Mouse (Mus musculus) MEL (cell line): ENCODE results near the gene Clec4f. TPM values are rescaled to one million over a fixed set of nuclear protein-coding genes. Genes with fewer than 3 reads are reported as not detected.

Experiments
- DNase-seq: peaks from one replicate; pipeline ENCODE4 v3.0.0; 2011; ENCODE audit warnings: low read depth, low spot score
- H3K27ac ChIP-seq: 2 replicates; pipeline ENCODE4 v1.5.1; 2012; ENCODE audit warnings: low read depth, mild to moderate bottlenecking, control low read depth, low read length, moderate library complexity; ENCODE audit not compliant: control insufficient read depth
- H3K27me3 ChIP-seq, 2 experiments: fragments of 150-350 bp in 1 of 2; sonication (generic) in 1 of 2; 2 replicates each; pipeline ENCODE4 v1.6.1; 2012; ENCODE audit warnings: low read length in 2 of 2, mild to moderate bottlenecking in 2 of 2, improper control_type of control experiment in 1 of 2, moderate library complexity in 1 of 2; ENCODE audit not compliant: insufficient read depth in 2 of 2, control insufficient read depth in 1 of 2
- H3K36me3 ChIP-seq, 2 experiments: 2 replicates each; pipeline ENCODE4 v1.6.1; 2012 to 2014; ENCODE audit warnings: low read length in 2 of 2, improper control_type of control experiment in 1 of 2, inconsistent platforms in 1 of 2, mild to moderate bottlenecking in 1 of 2; ENCODE audit not compliant: insufficient read depth in 2 of 2, control insufficient read depth in 1 of 2
- H3K4me1 ChIP-seq, 2 experiments: fragments of 150-350 bp in 1 of 2; sonication (generic) in 1 of 2; 2 replicates each; pipeline ENCODE4 v1.6.1; 2012; ENCODE audit warnings: low read length in 2 of 2, improper control_type of control experiment in 1 of 2, mild to moderate bottlenecking in 1 of 2; ENCODE audit not compliant: insufficient read depth in 2 of 2, control insufficient read depth in 1 of 2
- H3K4me3 ChIP-seq, 2 experiments: fragments of 150-350 bp in 1 of 2; sonication (generic) in 1 of 2; 2 replicates each; pipeline ENCODE4 v1.5.1; 2012; ENCODE audit warnings: low read depth in 2 of 2, low read length in 2 of 2, mild to moderate bottlenecking in 2 of 2, moderate library complexity in 2 of 2, control low read depth in 1 of 2, improper control_type of control experiment in 1 of 2; ENCODE audit not compliant: control insufficient read depth in 1 of 2, insufficient read depth in 1 of 2
- H3K79me2 ChIP-seq: 2 replicates; pipeline ENCODE4 v1.6.1; 2012; ENCODE audit warnings: mild to moderate bottlenecking, low read length, moderate library complexity; ENCODE audit not compliant: control insufficient read depth, poor library complexity, insufficient read depth
- H3K9ac ChIP-seq: 2 replicates; pipeline ENCODE4 v1.6.1; 2012; ENCODE audit warnings: low read depth, mild to moderate bottlenecking, control low read depth, low read length, moderate library complexity; ENCODE audit not compliant: control insufficient read depth, poor library complexity, severe bottlenecking
- H3K9me3 ChIP-seq: fragments of 150-350 bp; sonication (generic); replicated peaks from 2 replicates; pipeline ENCODE4 v1.6.1; 2012; ENCODE audit warnings: mild to moderate bottlenecking, low read length, improper control_type of control experiment, moderate library complexity; ENCODE audit not compliant: insufficient read depth
- BHLHE40 ChIP-seq: IDR thresholded peaks from 2 replicates; pipeline ENCODE4 v1.6.1; 2012; ENCODE audit warnings: low read depth, mild to moderate bottlenecking, inconsistent platforms, low read length, improper control_type of control experiment, borderline replicate concordance
- CHD1 ChIP-seq: IDR thresholded peaks from 2 replicates; pipeline ENCODE4 v1.6.1; 2012; ENCODE audit warnings: low read depth, mild to moderate bottlenecking, inconsistent platforms, low read length, improper control_type of control experiment
- CHD2 ChIP-seq: IDR thresholded peaks from 2 replicates; pipeline ENCODE4 v1.6.1; 2011; ENCODE audit warnings: low read length, improper control_type of control experiment
- E2F4 ChIP-seq: IDR thresholded peaks from 2 replicates; pipeline ENCODE4 v1.6.1; 2011; ENCODE audit warnings: low read depth, low read length, improper control_type of control experiment, borderline replicate concordance
- EP300 ChIP-seq, 2 experiments: IDR thresholded peaks; 2 replicates each; pipeline ENCODE4 v1.6.1; 2011; ENCODE audit warnings: improper control_type of control experiment in 2 of 2, low read length in 2 of 2, low read depth in 1 of 2, mild to moderate bottlenecking in 1 of 2
- GABPA ChIP-seq: IDR thresholded peaks from 2 replicates; pipeline ENCODE4 v1.6.1; 2012; ENCODE audit warnings: low read depth, mild to moderate bottlenecking, inconsistent platforms, low read length, improper control_type of control experiment, moderate library complexity
- KAT2A ChIP-seq: conservative IDR thresholded peaks from 2 replicates; pipeline ENCODE4 v1.6.1; 2012; ENCODE audit warnings: low read depth, low read length, improper control_type of control experiment, inconsistent platforms
- MAFK ChIP-seq: IDR thresholded peaks from 2 replicates; pipeline ENCODE4 v1.6.1; 2011; ENCODE audit warnings: low read depth, mild to moderate bottlenecking, low read length, improper control_type of control experiment, borderline replicate concordance
- MAX ChIP-seq: IDR thresholded peaks from 2 replicates; pipeline ENCODE4 v1.6.1; 2011; ENCODE audit warnings: low read length, improper control_type of control experiment
- MYC ChIP-seq: IDR thresholded peaks from 2 replicates; pipeline ENCODE4 v1.6.1; 2011; ENCODE audit warnings: low read depth, mild to moderate bottlenecking, low read length, improper control_type of control experiment, moderate library complexity
- NELFE ChIP-seq: IDR thresholded peaks from 2 replicates; pipeline ENCODE4 v1.6.1; 2011; ENCODE audit warnings: low read depth, low read length, improper control_type of control experiment
- NRF1 ChIP-seq: IDR thresholded peaks from 2 replicates; pipeline ENCODE4 v1.6.1; 2014; ENCODE audit warnings: low read depth, mild to moderate bottlenecking, inconsistent platforms, low read length, improper control_type of control experiment, moderate library complexity; ENCODE audit not compliant: poor library complexity, insufficient read depth, severe bottlenecking
- POLR2A ChIP-seq, 2 experiments: IDR thresholded peaks; 2 replicates each; pipeline ENCODE4 v1.6.1; 2011 to 2012; ENCODE audit warnings: low read length in 2 of 2, mild to moderate bottlenecking in 2 of 2, control low read depth in 1 of 2, improper control_type of control experiment in 1 of 2, low read depth in 1 of 2, moderate library complexity in 1 of 2; ENCODE audit not compliant: control insufficient read depth in 1 of 2, insufficient read depth in 1 of 2, poor library complexity in 1 of 2
- SMC3 ChIP-seq: IDR thresholded peaks from 2 replicates; pipeline ENCODE4 v1.6.1; 2011; ENCODE audit warnings: low read depth, low read length, improper control_type of control experiment
- TAL1 ChIP-seq: IDR thresholded peaks from 2 replicates; pipeline ENCODE4 v1.6.1; 2012; ENCODE audit warnings: mild to moderate bottlenecking, inconsistent platforms, low read length, moderate library complexity, mixed read lengths
- TBP ChIP-seq: IDR thresholded peaks from 2 replicates; pipeline ENCODE4 v1.8.0; 2011; ENCODE audit warnings: low read depth, low read length, improper control_type of control experiment
- TCF12 ChIP-seq: IDR thresholded peaks from 2 replicates; pipeline ENCODE4 v1.6.1; 2014; ENCODE audit warnings: low read depth, mild to moderate bottlenecking, inconsistent platforms, low read length, improper control_type of control experiment, moderate library complexity
- UBTF ChIP-seq: IDR thresholded peaks from 2 replicates; pipeline ENCODE4 v1.6.1; 2012; ENCODE audit warnings: low read depth, mild to moderate bottlenecking, inconsistent platforms, low read length, improper control_type of control experiment, moderate library complexity, borderline replicate concordance; ENCODE audit not compliant: insufficient read depth
- USF1 ChIP-seq: IDR thresholded peaks from 2 replicates; pipeline ENCODE4 v1.6.1; 2014; ENCODE audit warnings: low read depth, mild to moderate bottlenecking, inconsistent platforms, low read length, improper control_type of control experiment, moderate library complexity
- ZC3H11A ChIP-seq: IDR thresholded peaks from 2 replicates; pipeline ENCODE4 v1.6.1; 2012; ENCODE audit warnings: low read depth, mild to moderate bottlenecking, inconsistent platforms, low read length, improper control_type of control experiment
- polyA plus RNA-seq, 2 experiments: library from polyadenylated mRNA; stranded (reverse) in 1 of 2; unstranded in 1 of 2; fragments of >175 nt in 1 of 2; fragments of >200 nt in 1 of 2; gene quantifications; 2 replicates each; pipeline versions ENCODE4 v1.2.1 to v1.2.4; 2012; ENCODE audit warnings: low replicate concordance in 2 of 2, low read depth in 1 of 2; ENCODE audit not compliant: insufficient read length in 2 of 2, insufficient read depth in 1 of 2, missing spikeins in 1 of 2
- total RNA-seq: library from RNA; depleted of rRNA; stranded (reverse); fragments of 300-350 nt; gene quantifications from 2 replicates; pipeline ENCODE4 v1.2.3, GENCODE M21; 2012; rRNA removed

Gene Clec4f
- total RNA-seq: not detected in 2 replicates
- not detected for polyA plus RNA-seq

GRCm38 (mm10) chr6:83656087-83656486, at the start of gene Clec4f:
Gene Clec4f (minus strand): TSS chr6:83656187.
- Histone ChIP-seq H3K4me3 (no peak within 1 kb of the TSS), H3K79me2 (no peaks in the 10 kb centered on the region), H3K9me3 (no peaks in the 10 kb centered on the region), H3K36me3 (no peaks in the 10 kb centered on the region)
- DNase-seq: no peak
- no peak for TF ChIP-seq GABPA
- TF ChIP-seq, all 39 proteins: peak for 0
- no peak within 1 kb of the TSS for H3K9ac ChIP-seq
- no peaks in the 10 kb centered on the region for H3K4me1 ChIP-seq
- H3K27me3 ChIP-seq: peaks cover 8 to 18% of the 10 kb centered on the region in 2 experiments
- no peak within 1 kb of the TSS for H3K27ac ChIP-seq

GRCm38 (mm10) chr6:83704701-83705100, 48.7 kb upstream of the Clec4f start:
- Histone ChIP-seq H3K9ac (no peak overlapping the region), H3K36me3 (no peaks in the 10 kb centered on the region), H3K27me3 (peaks cover 1 to 2% of the 10 kb centered on the region in 2 experiments; a peak in 3 of 4 replicates), H3K9me3 (no peaks in the 10 kb centered on the region), H3K4me1 (no peaks in the 10 kb centered on the region), H3K27ac (no peak overlapping the region), H3K4me3 (no peak overlapping the region), H3K79me2 (no peaks in the 10 kb centered on the region)
- TF ChIP-seq TCF12: no peak
- TF ChIP-seq ZC3H11A: no peak
- TF ChIP-seq BHLHE40: no peak
- TF ChIP-seq NRF1: no peak
- TF ChIP-seq MYC: no peak
- no peak for TF ChIP-seq USF1
- no peak for TF ChIP-seq CHD2
- TF ChIP-seq POLR2A (IDR thresholded peaks at IDR 0.05; ENCODE audit: control insufficient read depth in 1 of 2, insufficient read depth in 1 of 2, low read depth in 1 of 2, low read length in 2 of 2, poor library complexity in 1 of 2): no peak
- no peak for TF ChIP-seq SMC3
- TF ChIP-seq CHD1: no peak
- DNase-seq: no peak

- no peaks in the 10 kb centered on the region for H3K9me3 ChIP-seq
- H3K79me2 ChIP-seq: no peaks in the 10 kb centered on the region
- no peak overlapping the region for H3K9ac ChIP-seq
- no peak overlapping the region for H3K4me3 ChIP-seq
- no peaks in the 10 kb centered on the region for H3K4me1 ChIP-seq
- TF ChIP-seq EP300 (IDR thresholded peaks at IDR 0.05; ENCODE audit: low read depth in 1 of 2, low read length in 2 of 2) (no peak), SMC3 (no peak), ZC3H11A (no peak), TAL1 (no peak), MAFK (no peak), E2F4 (no peak), KAT2A (no peak), NELFE (no peak), CHD2 (no peak), TBP (no peak), UBTF (no peak), MAX (no peak)
- H3K36me3 ChIP-seq: no peaks in the 10 kb centered on the region
- H3K27me3 ChIP-seq: peaks cover 1 to 2% of the 10 kb centered on the region in 2 experiments; a peak in 3 of 4 replicates
- no peak for DNase-seq
- no peak overlapping the region for H3K27ac ChIP-seq
Observed at GRCm38 (mm10) chr6:83704294-83704693, 48.3 kb upstream of the Clec4f start.
